Mouse (Mus musculus) frontal cortex, adult 2 months (tissue): ENCODE results near the gene Rnf115. TPM values are rescaled to one million over a fixed set of nuclear protein-coding genes. Genes with fewer than 3 reads are reported as not detected.
A peak's percentile ranks its signal among the peaks of the same experiment; 100 is the strongest.
"Not testable (repeated sequence)": the region's sequence is repeated elsewhere in the genome, so short reads cannot be mapped to it uniquely, and the experiment has no call there.

ENCODE experiments used
- DNase-seq, 2 experiments: peaks; one replicate each; pipeline ENCODE4 v3.0.0; 2022; ENCODE audit warnings: low spot score in 1 of 2; ENCODE audit errors: extremely low spot score in 1 of 2
- polyA plus RNA-seq: library from polyadenylated mRNA; depleted of rRNA; stranded (reverse); fragments of >200 nt; gene quantifications from 2 replicates; pipeline ENCODE4 v1.2.3, GENCODE M21; 2012

Gene Rnf115
- polyA plus RNA-seq, 1 experiment, result 49.0 TPM

GRCm38 (mm10) chr3:96707903-96708683 lies 19.4 kb upstream of the Rnf115 start, which contains the start of gene Nudt17:
Gene Nudt17 (minus strand): TSS chr3:96708562.
- DNase-seq, result peak in 1 of 2 experiments; percentile 88

DNA sequence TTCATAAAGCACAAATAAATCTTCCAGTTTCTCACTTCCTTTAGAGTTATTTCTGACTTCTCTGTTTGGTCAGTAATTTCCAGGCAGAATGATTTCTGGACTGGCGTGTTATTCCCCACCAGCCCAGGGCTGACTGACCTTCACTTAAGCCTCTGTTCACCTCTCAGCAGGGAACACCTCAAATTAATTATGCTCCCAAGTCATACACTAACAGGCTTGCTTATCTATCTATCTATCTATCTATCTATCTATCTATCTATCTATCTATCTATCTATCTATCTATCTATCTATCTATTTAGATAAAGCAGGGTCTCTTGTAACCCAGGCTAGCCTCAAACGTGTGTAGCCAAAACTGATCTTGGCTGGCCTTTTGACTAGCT lies 18.8 kb upstream of the Rnf115 start:
- DNase-seq, result no peak

DNA sequence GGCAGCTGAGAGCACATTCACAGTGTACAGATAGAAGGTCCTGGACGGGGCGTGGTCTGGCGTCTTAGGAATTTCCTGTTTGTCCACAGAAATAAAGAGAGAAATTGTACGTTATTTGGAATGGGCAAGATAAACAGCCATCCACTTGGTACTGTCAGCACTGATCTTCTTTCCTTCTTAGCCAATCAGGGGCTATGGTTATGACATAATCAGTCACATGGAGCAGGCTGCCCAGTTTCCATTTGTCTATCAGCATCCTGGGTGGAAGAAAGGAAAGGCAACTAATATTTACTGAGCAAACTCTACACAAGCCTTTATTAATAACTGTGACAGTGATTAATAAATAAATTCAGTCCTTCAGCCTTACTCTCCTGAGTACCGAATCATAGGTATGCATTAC lies 13.2 kb upstream of the Rnf115 start:
- no peak for DNase-seq

DNA sequence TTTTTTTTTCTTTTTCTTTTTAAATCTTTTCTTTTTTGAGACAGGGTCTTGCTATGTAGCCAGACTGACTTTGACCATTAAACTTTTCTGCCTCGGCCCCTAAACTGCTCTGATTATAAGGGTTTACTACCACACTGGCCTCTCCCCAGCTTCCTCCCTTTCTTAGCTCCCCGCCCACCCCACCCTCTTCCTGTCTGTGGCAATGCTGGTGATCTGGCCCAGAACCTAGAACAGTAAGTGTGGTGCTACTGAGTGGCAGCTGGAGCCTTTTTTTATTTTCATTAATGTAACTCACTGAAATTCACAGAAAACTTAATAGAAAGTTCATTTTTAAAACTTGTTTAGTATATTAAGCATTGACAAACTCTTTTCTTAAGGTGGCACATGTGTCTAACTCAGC lies 11.6 kb upstream of the Rnf115 start:
- DNase-seq, result no peak

DNA sequence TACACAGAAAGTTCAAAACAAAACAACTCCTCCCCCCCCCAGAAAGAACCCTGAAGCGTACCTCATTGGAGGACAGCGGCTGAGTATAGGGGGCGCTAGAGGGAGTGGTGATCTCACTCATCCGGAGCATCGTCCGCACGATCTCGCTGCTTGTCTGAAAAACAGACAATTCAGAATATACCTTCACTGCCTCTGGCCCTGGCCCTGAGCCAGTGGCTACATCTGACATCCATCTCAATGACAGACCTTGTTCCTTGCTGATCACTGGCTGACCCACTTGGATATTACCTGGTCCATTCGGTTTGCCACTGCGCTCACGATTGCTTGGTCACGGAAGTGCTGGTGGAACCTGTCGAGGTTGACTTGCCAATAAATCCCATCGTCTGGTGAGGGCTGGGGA lies 8.3 kb upstream of the Rnf115 start:
- DNase-seq, result peak in 1 of 2 experiments; percentile 65

GRCm38 (mm10) chr3:96727828-96728633 lies 567 bp downstream of the Rnf115 start:
- DNase-seq, result peak in 1 of 2 experiments; percentile 36

- DNase-seq, result peak in 1 of 2 experiments; percentile 23
These were observed 1.4 kb downstream of the Rnf115 start for GRCm38 (mm10) chr3:96728634-96729402.

GRCm38 (mm10) chr3:96729403-96729784 lies 1.9 kb downstream of the Rnf115 start:
- DNase-seq, result no peak

- no peak for DNase-seq
These were observed 3.3 kb downstream of the Rnf115 start for GRCm38 (mm10) chr3:96730785-96731184.

DNA sequence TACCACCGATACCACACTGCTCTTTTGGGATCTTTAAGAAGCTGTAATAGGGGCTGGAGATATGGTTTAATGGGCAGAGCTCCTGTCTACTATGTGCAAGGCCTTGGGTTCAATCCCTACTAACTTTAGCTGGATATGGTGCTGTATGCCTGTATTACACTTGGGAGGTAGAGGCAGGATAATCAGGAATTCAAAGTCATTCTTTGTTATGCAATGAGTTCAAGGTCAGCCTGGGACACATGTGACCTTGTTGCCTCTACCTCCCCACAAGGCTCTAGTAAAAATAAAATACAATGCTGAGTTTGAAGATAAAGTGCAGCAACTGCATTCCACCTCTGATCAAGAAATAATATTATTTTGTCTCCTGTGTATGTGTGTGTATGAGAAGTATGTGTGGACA lies 6.5 kb downstream of the Rnf115 start:
- DNase-seq, result no peak

GRCm38 (mm10) chr3:96735200-96735599 lies 7.7 kb downstream of the Rnf115 start:
- DNase-seq, result peak in 1 of 2 experiments; percentile 13

DNA sequence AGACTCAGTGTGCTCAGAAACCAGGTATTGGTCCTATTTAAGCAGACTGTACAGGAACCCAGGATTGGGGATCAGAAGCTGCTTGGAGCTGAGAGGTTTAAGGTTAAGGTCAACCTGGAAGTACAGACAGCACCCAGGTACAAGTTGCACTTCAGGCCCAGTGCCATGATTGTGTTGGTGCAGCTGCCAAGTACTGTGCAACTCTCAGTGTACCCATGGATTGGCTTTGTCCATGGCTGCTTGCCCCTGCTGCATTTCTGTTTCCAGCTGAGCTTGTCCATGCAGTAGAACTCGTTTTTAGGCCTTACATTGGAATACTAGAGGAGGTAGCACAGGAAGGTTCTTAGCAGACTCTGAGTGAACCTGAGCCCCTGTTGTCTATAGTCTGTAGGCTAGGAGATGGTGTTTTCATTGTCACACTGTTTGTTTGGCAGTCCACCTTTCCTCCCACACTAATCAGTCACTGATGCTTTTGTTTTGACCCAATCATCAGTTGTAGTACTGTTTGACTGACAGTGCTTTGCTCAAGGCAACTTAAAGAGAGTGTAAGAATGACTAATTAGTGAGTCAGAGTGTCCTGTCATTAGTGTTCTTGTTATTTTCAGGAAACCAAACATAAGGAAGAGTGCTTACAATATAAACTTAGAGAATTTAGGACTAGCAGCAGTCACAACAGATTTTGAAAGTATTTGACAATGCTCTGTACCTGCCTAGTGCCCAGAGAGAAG lies 9.7 kb downstream of the Rnf115 start:
- no peak for DNase-seq

DNA sequence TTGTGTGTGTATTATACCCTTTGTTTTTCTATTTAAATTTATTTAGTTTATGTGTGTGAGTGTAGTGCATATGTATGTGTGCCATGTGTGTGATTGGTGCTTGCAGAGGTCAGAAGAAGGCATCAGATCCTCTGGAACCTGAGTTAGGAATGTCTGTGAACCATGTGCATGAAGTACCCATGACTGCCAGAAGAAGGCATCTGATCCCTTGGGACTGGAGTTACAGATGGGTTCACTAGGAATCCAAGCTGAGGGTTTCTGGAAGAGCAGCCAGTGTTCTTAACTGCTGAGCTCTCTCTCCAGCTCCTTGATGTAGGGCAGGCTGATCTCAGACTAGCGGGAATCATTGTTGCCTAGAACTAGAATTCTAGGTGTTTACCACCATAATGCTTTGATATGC lies 10.5 kb downstream of the Rnf115 start:
- no peak for DNase-seq

GRCm38 (mm10) chr3:96740279-96740678 lies 12.8 kb downstream of the Rnf115 start:
- not testable (repeated sequence) for DNase-seq

DNA sequence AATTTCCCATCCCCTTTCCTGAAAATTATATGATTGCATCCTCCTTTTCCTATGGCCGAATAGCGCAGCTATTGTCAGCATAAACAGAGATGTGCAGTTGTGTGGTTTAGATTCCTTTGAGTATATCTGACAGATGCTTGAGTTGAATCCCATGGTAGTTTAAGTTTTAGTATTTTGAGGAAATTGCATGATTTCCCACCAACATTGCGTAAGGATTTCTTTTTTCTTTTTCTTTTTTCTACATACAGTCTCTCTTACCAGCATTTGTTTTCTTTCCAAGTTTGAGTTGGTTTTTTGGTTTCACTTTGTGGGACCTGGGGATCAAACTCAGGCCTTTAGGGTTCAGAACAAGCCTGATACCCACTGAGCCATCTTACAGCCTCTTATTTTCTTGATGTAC lies 16.9 kb downstream of the Rnf115 start:
- DNase-seq, result no peak

- DNase-seq, result no peak
These were observed 19.4 kb downstream of the Rnf115 start for GRCm38 (mm10) chr3:96746829-96747228.

DNA sequence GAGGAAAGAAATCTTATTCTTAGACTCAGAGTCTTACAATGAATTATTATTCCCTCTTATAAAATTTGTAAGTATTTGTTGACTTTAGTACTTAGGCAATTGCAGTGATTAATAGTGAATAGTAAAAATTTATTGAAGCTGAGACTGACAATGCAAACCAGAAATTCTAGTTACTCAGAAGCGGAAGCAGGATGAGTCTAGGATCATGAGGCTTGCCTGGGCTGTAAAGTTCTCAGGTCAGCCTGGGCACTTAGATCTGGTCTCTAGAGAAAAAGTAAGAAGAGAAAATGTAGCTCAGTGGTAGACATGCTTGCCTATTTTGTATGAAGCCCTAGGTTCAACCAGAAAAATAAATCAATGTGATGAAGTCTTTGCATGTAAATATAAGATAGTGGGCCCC lies 28.5 kb downstream of the Rnf115 start:
- no peak for DNase-seq

- no peak for DNase-seq
These were observed 30.2 kb downstream of the Rnf115 start for GRCm38 (mm10) chr3:96757691-96758090.

- peak; percentile 25 to 63 for DNase-seq
These were observed 32.2 kb downstream of the Rnf115 start for GRCm38 (mm10) chr3:96759695-96760094.

DNA sequence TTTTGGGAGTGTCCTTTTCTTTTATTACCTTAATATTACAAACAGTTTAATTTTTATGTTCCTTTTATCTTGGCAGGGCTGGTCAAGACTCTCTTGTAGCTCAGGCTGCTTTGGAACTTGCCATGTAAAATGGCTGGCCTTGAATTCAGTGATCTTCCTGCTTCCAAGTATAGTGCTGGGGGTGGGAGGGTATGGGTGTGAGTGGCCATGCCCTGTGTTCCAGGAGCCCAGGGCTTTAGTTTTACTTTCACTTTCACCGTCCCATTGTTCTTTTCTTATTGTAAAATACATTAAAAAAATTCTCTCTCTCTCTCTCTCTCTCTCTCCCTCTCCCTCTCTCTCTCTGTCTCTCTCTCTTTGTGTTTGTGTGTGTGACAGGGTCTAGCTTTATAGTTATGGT lies 37.1 kb downstream of the Rnf115 start:
- no peak for DNase-seq
